Mouse (Mus musculus): ENCODE results near the gene Fgfr2.

- no peak for TF ChIP-seq CTCF (conservative IDR thresholded peaks at IDR 0.05; ENCODE audit: insufficient read depth, insufficient read length, low read depth, low read length)
- TF ChIP-seq POLR2A (IDR thresholded peaks at IDR 0.05; ENCODE audit: low read depth, low read length), result no peak
Measured at GRCm38 (mm10) chr7:132999061-132999460, 124.1 kb downstream of the Fgfr2 start.

All from kidney, adult 2 months (tissue).